Mouse (Mus musculus) stomach, postnatal 0 days (tissue): ENCODE results near the gene Nudcd3. TPM values are rescaled to one million over a fixed set of nuclear protein-coding genes. Genes with fewer than 3 reads are reported as not detected.

ENCODE experiments used
- ATAC-seq: fragments of 200-750 bp; cut with Nextera tagmentation; 2 replicates; pipeline ENCODE4 v1.8.0; 2017; ENCODE audit not compliant: low FRiP score, low TSS enrichment
- DNase-seq: peaks from one replicate; pipeline ENCODE4 v3.0.0-alpha.2; 2016; ENCODE audit warnings: low spot score
- H3K27ac ChIP-seq: fragments of 300-500 bp; sonication (generic); replicated peaks from 2 replicates; pipeline ENCODE4 v1.5.1; 2014; ENCODE audit warnings: mild to moderate bottlenecking, control low read depth
- H3K27me3 ChIP-seq: fragments of 300-500 bp; sonication (generic); 2 replicates; pipeline ENCODE4 v1.6.1; 2014; ENCODE audit warnings: low read length; ENCODE audit not compliant: control insufficient read depth, insufficient read depth
- H3K36me3 ChIP-seq: fragments of 300-500 bp; sonication (generic); 2 replicates; pipeline ENCODE4 v1.6.1; 2014; ENCODE audit warnings: low read length, mixed read lengths; ENCODE audit not compliant: control insufficient read depth, insufficient read depth
- H3K4me1 ChIP-seq: fragments of 300-500 bp; sonication (generic); replicated peaks from 2 replicates; pipeline ENCODE4 v1.6.1; 2014; ENCODE audit warnings: antibody characterized with exemption; ENCODE audit not compliant: control insufficient read depth, insufficient read depth
- H3K4me2 ChIP-seq: fragments of 300-500 bp; sonication (generic); replicated peaks from 2 replicates; pipeline ENCODE4 v1.6.1; 2014; ENCODE audit warnings: low read depth, mild to moderate bottlenecking, control low read depth, moderate library complexity
- H3K4me3 ChIP-seq: fragments of 300-500 bp; sonication (generic); 2 replicates; pipeline ENCODE4 v1.5.1; 2014; ENCODE audit warnings: low read depth, low read length, control low read depth
- H3K9ac ChIP-seq: fragments of 300-500 bp; sonication (generic); 2 replicates; pipeline ENCODE4 v1.6.1; 2014; ENCODE audit warnings: mild to moderate bottlenecking, low read length, control low read depth, mixed read lengths
- H3K9me3 ChIP-seq: fragments of 300-500 bp; sonication (generic); 2 replicates; pipeline ENCODE4 v1.6.1; 2016; ENCODE audit warnings: low read length; ENCODE audit not compliant: control insufficient read depth
- CTCF ChIP-seq: IDR thresholded peaks from 2 replicates; pipeline ENCODE4 v1.5.1; 2016; ENCODE audit warnings: antibody characterized with exemption, low read depth, mild to moderate bottlenecking, moderate library complexity
- EP300 ChIP-seq: optimal IDR thresholded peaks from 2 replicates; pipeline ENCODE3; 2016; ENCODE audit warnings: antibody characterized with exemption
- WGBS: fragments of 180-500 bp; shearing (Covaris S2); extraction: QIAGEN DNeasy Blood & Tissue Kit; methylation state at CpG from one replicate; pipeline ENCODE4 v1.1.7; 2014; 5-methylcytosine and 5-hydroxymethylcytosine counted together
- polyA plus RNA-seq: library from polyadenylated mRNA; unstranded; fragments of >200 nt; fragmentation: Nextera tagmentation; extraction: Ambion mirVana; gene quantifications from 2 replicates; pipeline ENCODE4 v1.2.1, GENCODE M21; 2015

Nudcd3 gene
- polyA plus RNA-seq, 1 experiment from 2014 or later, result 22.1 TPM

- no peaks in the 10 kb centered on the region for H3K4me1 ChIP-seq
- H3K9ac ChIP-seq, result no peak overlapping the region
- no peak for DNase-seq
- H3K27me3 ChIP-seq, result peaks cover 16% of the 10 kb centered on the region
- no peak overlapping the region for H3K4me3 ChIP-seq
- 86% methylated on average over 11 of the region's 11 CpGs for WGBS
- ATAC-seq, result no peak
- no peak overlapping the region for H3K4me2 ChIP-seq
- no peak overlapping the region for H3K27ac ChIP-seq
- H3K36me3 ChIP-seq, result no peaks in the 10 kb centered on the region
- TF ChIP-seq CTCF, result no peak
- no peak for TF ChIP-seq EP300
- no peaks in the 10 kb centered on the region for H3K9me3 ChIP-seq
Measured at GRCm38 (mm10) chr11:6062329-6062728, 137.9 kb downstream of the Nudcd3 start.

- 77% methylated on average over 5 of the region's 5 CpGs for WGBS
- no peaks in the 10 kb centered on the region for H3K4me1 ChIP-seq
- no peaks in the 10 kb centered on the region for H3K9me3 ChIP-seq
- H3K4me2 ChIP-seq, result no peak overlapping the region
- TF ChIP-seq EP300 (no peak), CTCF (no peak)
- no peak for DNase-seq
- no peak for ATAC-seq
- no peaks in the 10 kb centered on the region for H3K36me3 ChIP-seq
- H3K27ac ChIP-seq, result no peak overlapping the region
- H3K4me3 ChIP-seq, result no peak overlapping the region
- no peak overlapping the region for H3K9ac ChIP-seq
- peaks cover 13% of the 10 kb centered on the region for H3K27me3 ChIP-seq
Measured at GRCm38 (mm10) chr11:6061891-6062290, 138.3 kb downstream of the Nudcd3 start.

GRCm38 (mm10) chr11:6059162-6059561 lies 141.1 kb downstream of the Nudcd3 start:
- no peak overlapping the region for H3K9ac ChIP-seq
- DNase-seq (no peak), ATAC-seq (no peak)
- H3K4me2 ChIP-seq, result no peak overlapping the region
- H3K27me3 ChIP-seq, result no peaks in the 10 kb centered on the region
- no peaks in the 10 kb centered on the region for H3K4me1 ChIP-seq
- TF ChIP-seq EP300, result no peak
- TF ChIP-seq CTCF, result no peak
- no peak overlapping the region for H3K27ac ChIP-seq
- no peaks in the 10 kb centered on the region for H3K36me3 ChIP-seq
- no peaks in the 10 kb centered on the region for H3K9me3 ChIP-seq
- 93% methylated on average over 10 of the region's 10 CpGs for WGBS
- H3K4me3 ChIP-seq, result no peak overlapping the region

Other genes starting within 250 kb of the Nudcd3 start
- 47.0 and 47.7 TPM in 2 replicates for gene Ykt6, start 244.7 kb downstream of the Nudcd3 start, polyA plus RNA-seq
- gene Camk2b, start 134.1 kb downstream of the Nudcd3 start, polyA plus RNA-seq, result 4.0 and 4.2 TPM in 2 replicates
- gene A730071L15Rik, start 386 bp downstream of the Nudcd3 start, polyA plus RNA-seq, result 0.27 and 0.33 TPM in 2 replicates
- gene Npc1l1, start 29.7 kb upstream of the Nudcd3 start, polyA plus RNA-seq, result 1.5 TPM in 2 replicates
- gene Ddx56, start 67.4 kb upstream of the Nudcd3 start, polyA plus RNA-seq, result 50.3 and 54.7 TPM in 2 replicates
- 99.1 and 99.8 TPM in 2 replicates for gene Tmed4, start 74.5 kb upstream of the Nudcd3 start, polyA plus RNA-seq
- 82.3 and 99.8 TPM in 2 replicates for gene Ogdh, start 91.2 kb upstream of the Nudcd3 start, polyA plus RNA-seq
- 7.1 and 8.7 TPM in 2 replicates for gene Zmiz2, start 188.7 kb upstream of the Nudcd3 start, polyA plus RNA-seq
- 4,199 and 4,786 TPM in 2 replicates for gene Ppia, start 215.0 kb upstream of the Nudcd3 start, polyA plus RNA-seq
- gene H2afv, start 244.0 kb upstream of the Nudcd3 start, polyA plus RNA-seq, result 187 and 198 TPM in 2 replicates